In the genomic region with DNA sequence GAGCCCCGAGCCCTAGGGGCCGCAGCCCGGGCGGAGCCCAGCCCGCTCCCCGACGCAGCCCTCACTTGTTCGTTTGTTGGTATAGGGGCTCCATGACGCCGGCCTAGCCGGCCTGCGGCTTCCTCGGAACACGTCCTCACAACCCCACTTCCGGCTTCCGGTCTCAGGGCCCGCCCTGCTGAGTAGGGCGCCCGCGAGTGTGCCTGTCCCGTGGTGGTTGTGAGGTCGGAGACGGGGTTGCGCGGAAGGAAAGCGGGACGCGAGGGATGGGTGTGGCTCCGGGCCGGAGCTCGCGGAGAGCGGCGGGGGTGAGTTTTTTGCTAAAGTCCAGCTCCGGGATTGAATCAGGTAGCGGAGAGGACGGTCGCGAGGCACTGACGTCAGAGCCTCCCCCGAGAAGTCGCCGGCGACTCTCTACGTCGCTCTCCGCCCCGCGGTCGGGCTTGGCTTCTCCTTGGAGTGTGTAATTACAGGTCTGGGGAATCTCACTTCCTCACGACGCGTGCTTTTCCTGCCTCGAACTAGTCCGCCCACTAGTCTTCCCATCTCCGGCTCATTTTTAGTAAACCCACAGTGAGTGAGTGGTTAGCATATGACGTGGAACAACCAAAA, we compare ENCODE assay signal across 8 mouse cellular contexts. TPM values are rescaled to one million over a fixed set of nuclear protein-coding genes. Genes with fewer than 3 reads are reported as not detected.
DNase-seq lines count a peak whose midpoint lies in the region; ATAC-seq lines count a peak whose summit lies in the region.

Gene Gosr2 (minus strand): TSS at position 334 of the 612 bp plus-strand sequence.

- H3K4me1 ChIP-seq in hindbrain, embryonic 13.5 days (replicated peaks), result peaks cover 33% of the 10 kb centered on the region

- H3K27ac ChIP-seq in hindbrain, embryonic 13.5 days, result peak within 1 kb of the TSS; percentile 98

- H3K4me2 ChIP-seq in hindbrain, embryonic 13.5 days, result peak within 1 kb of the TSS; percentile 71

- no peaks in the 10 kb centered on the region for H3K36me3 ChIP-seq in hindbrain, embryonic 13.5 days

- H3K9ac ChIP-seq in hindbrain, embryonic 13.5 days, result peak within 1 kb of the TSS; percentile 93

- no peaks in the 10 kb centered on the region for H3K9me3 ChIP-seq in hindbrain, embryonic 13.5 days

- peak; percentile 96 for DNase-seq in NIH3T3 (ENCODE audit: low read depth)
- peak; percentile 94 to 95 for DNase-seq in cerebellum, postnatal 10 days
- peak; percentile 83 to 85 for DNase-seq in frontal cortex, postnatal 14 days (ENCODE audit: low spot score in 2 of 2)
- peak; percentile 74 to 91 for DNase-seq in layer of hippocampus, postnatal 25 days (ENCODE audit: extremely low spot score in 1 of 2, low spot score in 1 of 2)
- DNase-seq in lung, postnatal 25 days (ENCODE audit: low spot score), result peak; percentile 89
- DNase-seq in retina, embryonic 14.5 days (ENCODE audit: low spot score), result peak; percentile 89
- peak; percentile 91 for DNase-seq in thymus, postnatal 4 days

- ATAC-seq in hindbrain, embryonic 13.5 days (ENCODE audit: low FRiP score), result peak; percentile 98

- H3K4me3 ChIP-seq in hindbrain, embryonic 13.5 days, result peak within 1 kb of the TSS; percentile 92

- WGBS in hindbrain, embryonic 13.5 days, result under 1% methylated on average over 56 of the region's 57 CpGs

- no peaks in the 10 kb centered on the region for H3K27me3 ChIP-seq in hindbrain, embryonic 13.5 days

RNA-seq across cellular contexts. Expression of gene Gosr2, which starts in this region (rescaled TPM):
- polyA plus RNA-seq in hindbrain, embryonic 13.5 days (2015; fragmentation: Nextera tagmentation; extraction: Ambion mirVana), result 90.7 and 91.6 TPM in 2 replicates
- total RNA-seq in layer of hippocampus, postnatal 25 days (2021), result 10 to 100 TPM; 68.3 to 71.6 TPM

Comparison
In these comparisons a context has a peak if more than half of its experiments do, and no peak if none do; other contexts are left out.
1. Peak in every context shown above with its lines: DNase-seq, ATAC-seq, H3K4me3 ChIP-seq and H3K27ac ChIP-seq.